Mouse (Mus musculus): ENCODE measurements around the gene Rabl3.

- no peak for TF ChIP-seq POLR2A (IDR thresholded peaks at IDR 0.05; ENCODE audit: borderline replicate concordance, low read depth, low read length)
- no peak for TF ChIP-seq CTCF (IDR thresholded peaks at IDR 0.05; ENCODE audit: low read depth, low read length)
Measured at GRCm38 (mm10) chr16:37579994-37580393, 40.3 kb downstream of the Rabl3 start, which contains the start of gene Hgd.
